Mouse (Mus musculus): ENCODE data around the gene Fam107a.

DNA sequence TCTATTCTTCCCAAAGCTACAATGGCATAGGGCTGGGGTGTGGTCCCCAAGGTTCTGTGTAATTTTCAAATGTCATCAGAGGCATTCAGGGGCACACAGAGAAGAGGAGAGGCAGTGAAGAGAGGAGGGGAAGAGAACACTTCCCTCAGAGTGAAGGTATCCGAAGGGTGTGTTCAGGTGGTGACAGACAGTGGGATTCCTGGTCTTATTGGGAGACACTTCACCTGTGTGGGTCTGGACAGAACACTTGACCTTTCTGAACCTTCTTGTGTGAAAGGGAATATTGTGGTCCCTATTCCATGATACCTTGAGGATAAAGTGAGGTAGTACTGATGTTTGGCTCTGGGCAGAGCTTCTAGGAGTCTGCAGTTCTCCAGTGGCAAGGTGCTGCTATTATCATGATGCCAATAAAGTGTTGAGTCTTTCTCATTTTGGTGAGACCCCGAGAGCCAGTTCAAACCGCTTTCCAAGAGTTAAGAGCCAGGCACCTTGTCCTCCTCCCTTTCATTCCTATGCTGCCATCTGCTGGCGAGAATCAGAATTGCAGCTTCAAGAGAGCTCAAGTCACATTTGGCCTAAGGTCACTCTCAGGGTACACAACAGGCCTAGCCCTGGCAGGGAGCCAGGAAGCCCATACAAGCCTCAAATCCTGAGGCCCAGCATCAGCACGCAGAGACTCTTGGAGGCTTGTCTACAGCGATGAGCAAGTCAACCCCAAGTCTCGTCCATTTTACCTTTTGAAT is 28.6 kb upstream of the Fam107a start:
- TF ChIP-seq EP300 (IDR thresholded peaks at IDR 0.05; ENCODE audit: low read depth) (no peak), CTCF (IDR thresholded peaks at IDR 0.05; ENCODE audit: low read depth) (peak; percentile 97)

Data from liver, postnatal 0 days (tissue).